Mouse (Mus musculus): ENCODE measurements at regions not wholly inside any gene's neighbourhood (a gene's known extent, or its start where the extent isn't known, plus 50 kb on each side); places are given as distances from the start of the nearest gene placed in this dataset.

- no peak for DNase-seq (ENCODE audit: low spot score in 2 of 2)
Observed at GRCm38 (mm10) chr8:92071305-92072253, 269.7 kb upstream of the Irx3 start.

- no peak for DNase-seq (ENCODE audit: low spot score in 2 of 2)
Observed at GRCm38 (mm10) chr8:92070704-92071103, 268.8 kb upstream of the Irx3 start.

GRCm38 (mm10) chr8:92066435-92066834 is 264.6 kb upstream of the Irx3 start:
- no peak for DNase-seq (ENCODE audit: low spot score in 2 of 2)

GRCm38 (mm10) chr8:92065554-92066239 is 263.8 kb upstream of the Irx3 start:
- DNase-seq (ENCODE audit: low spot score in 2 of 2): no peak

- no peak for DNase-seq (ENCODE audit: low spot score in 2 of 2)
Observed at GRCm38 (mm10) chr8:92064971-92065370, 263.1 kb upstream of the Irx3 start.

- no peak for DNase-seq (ENCODE audit: low spot score in 2 of 2)
Observed at GRCm38 (mm10) chr8:92064175-92064821, 262.4 kb upstream of the Irx3 start.

- no peak for DNase-seq (ENCODE audit: low spot score in 2 of 2)
Observed at GRCm38 (mm10) chr8:92063333-92063732, 261.5 kb upstream of the Irx3 start.

GRCm38 (mm10) chr8:92059471-92059870 is 257.6 kb upstream of the Irx3 start:
- no peak for DNase-seq (ENCODE audit: low spot score in 2 of 2)

- DNase-seq (ENCODE audit: low spot score in 2 of 2): no peak
Observed at GRCm38 (mm10) chr8:92058953-92059352, 257.1 kb upstream of the Irx3 start.

GRCm38 (mm10) chr8:92057857-92058256 is 256.0 kb upstream of the Irx3 start:
- no peak for DNase-seq (ENCODE audit: low spot score in 2 of 2)

- DNase-seq (ENCODE audit: low spot score in 2 of 2): no peak
Observed at GRCm38 (mm10) chr8:92055590-92055989, 253.7 kb upstream of the Irx3 start.

GRCm38 (mm10) chr8:92044695-92045094 is 242.8 kb upstream of the Irx3 start:
- DNase-seq (ENCODE audit: low spot score in 2 of 2): no peak

- DNase-seq (ENCODE audit: low spot score in 2 of 2): no peak
Observed at GRCm38 (mm10) chr8:92042951-92043350, 241.1 kb upstream of the Irx3 start.

DNA sequence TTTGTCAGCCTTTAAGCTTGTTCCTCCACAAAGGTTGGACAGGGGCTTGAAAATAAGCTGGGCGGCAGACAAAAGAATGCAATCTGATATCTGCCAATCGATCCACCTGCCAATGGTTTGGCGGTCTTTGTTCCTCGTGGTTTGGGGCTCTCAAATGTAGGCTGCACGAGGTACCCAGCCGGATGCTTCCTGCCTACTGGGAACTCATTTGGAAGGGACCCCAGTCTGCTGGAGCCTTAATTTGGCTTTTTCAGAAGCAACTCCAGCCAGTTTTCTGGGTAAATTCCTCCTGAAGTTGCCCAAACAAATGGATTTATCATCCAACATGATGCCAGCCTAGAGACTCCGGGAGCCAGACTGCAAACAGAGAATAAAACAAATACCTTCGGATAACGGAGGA is 228.1 kb upstream of the Irx3 start:
- DNase-seq (ENCODE audit: low spot score in 2 of 2): no peak

- no peak for DNase-seq (ENCODE audit: low spot score in 2 of 2)
Observed at GRCm38 (mm10) chr8:92029516-92029915, 227.6 kb upstream of the Irx3 start.

DNA sequence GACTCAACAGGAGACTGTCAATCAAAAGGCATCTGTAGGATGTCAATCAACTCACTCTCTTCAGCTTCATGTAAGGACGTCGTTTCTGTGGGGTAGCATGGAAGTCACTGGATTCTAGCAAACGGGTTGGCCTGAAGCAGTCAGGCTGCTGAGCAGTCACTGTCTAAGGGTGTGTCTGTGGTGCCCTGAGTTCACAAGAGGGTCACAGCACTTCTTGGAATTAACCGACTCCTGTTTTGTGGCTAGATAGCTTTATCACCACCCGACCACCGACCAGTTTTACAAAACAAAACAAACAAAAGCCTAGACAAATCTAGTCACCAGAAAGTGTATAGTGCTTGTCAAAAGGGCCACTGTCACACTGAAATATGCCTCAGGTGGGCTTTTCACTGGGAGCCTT is 226.4 kb upstream of the Irx3 start:
- DNase-seq (ENCODE audit: low spot score in 2 of 2): no peak

GRCm38 (mm10) chr8:92024133-92024532 is 222.3 kb upstream of the Irx3 start:
- no peak for DNase-seq (ENCODE audit: low spot score in 2 of 2)

DNA sequence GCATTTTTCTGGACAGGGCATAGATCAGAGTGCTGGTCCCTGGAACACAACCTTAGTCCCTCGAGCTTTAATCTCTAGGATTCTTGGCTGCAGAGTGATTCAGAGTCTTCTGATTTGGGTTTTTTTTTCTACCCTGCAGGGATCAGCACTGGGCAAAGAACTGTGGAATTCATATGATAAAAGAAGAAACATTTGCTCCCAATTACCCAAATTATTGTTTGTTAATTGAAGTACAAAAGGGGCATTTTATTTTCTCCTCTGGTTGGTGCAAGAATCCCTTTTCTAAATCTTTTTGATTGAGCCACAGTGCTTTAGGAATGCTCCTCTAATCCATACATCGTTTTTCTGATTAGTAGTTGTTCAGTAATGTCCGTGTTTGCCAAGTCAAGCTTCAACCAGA is 219.7 kb upstream of the Irx3 start:
- DNase-seq (ENCODE audit: low spot score in 2 of 2): no peak

DNA sequence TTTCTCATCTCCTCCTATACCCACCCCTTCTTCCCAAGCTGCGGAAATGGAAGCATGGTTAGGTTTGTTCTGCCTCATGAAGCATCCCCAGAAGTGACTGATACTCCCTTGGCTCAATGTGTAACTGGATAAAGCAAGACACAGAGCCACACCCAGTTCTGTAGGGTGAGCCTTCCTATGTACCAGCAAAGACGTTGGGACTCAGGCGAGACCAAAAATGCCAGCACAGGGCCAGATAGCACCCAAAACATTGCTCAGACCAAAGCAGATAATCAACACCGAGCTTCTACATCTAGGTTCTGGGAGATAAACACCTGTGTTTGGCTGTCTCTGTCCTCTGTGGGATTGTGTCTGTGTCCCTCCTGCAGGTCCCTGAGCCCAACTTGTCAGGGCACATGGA is 212.8 kb upstream of the Irx3 start:
- no peak for DNase-seq (ENCODE audit: low spot score in 2 of 2)

GRCm38 (mm10) chr8:92013183-92013582 is 211.3 kb upstream of the Irx3 start:
- DNase-seq (ENCODE audit: low spot score in 2 of 2): no peak

- no peak for DNase-seq (ENCODE audit: low spot score in 2 of 2)
Observed at GRCm38 (mm10) chr8:92010412-92010811, 208.5 kb upstream of the Irx3 start.
